Mouse (Mus musculus) ovary, postnatal 36 days (tissue): ENCODE measurements around the gene Spag17.

Experiments used
- DNase-seq: peaks from one replicate; pipeline ENCODE4 v3.0.0; 2022; ENCODE audit warnings: low spot score, mixed read lengths

The Spag17 gene

GRCm38 (mm10) chr3:99965863-99966262 lies 80.7 kb downstream of the Spag17 start:
- DNase-seq, result no peak

- no peak for DNase-seq
Measured at GRCm38 (mm10) chr3:99966285-99966684, 81.1 kb downstream of the Spag17 start.

- DNase-seq, result no peak
Measured at GRCm38 (mm10) chr3:99970766-99971165, 85.6 kb downstream of the Spag17 start.

GRCm38 (mm10) chr3:99981046-99981445 lies 95.8 kb downstream of the Spag17 start:
- no peak for DNase-seq

GRCm38 (mm10) chr3:100004676-100005075 lies 119.5 kb downstream of the Spag17 start:
- DNase-seq, result no peak

GRCm38 (mm10) chr3:100009807-100010206 lies 124.6 kb downstream of the Spag17 start:
- no peak for DNase-seq

- no peak for DNase-seq
Measured at GRCm38 (mm10) chr3:100014110-100014509, 128.9 kb downstream of the Spag17 start.

GRCm38 (mm10) chr3:100031291-100031690 lies 146.1 kb downstream of the Spag17 start:
- DNase-seq, result no peak

GRCm38 (mm10) chr3:100032969-100033368 lies 147.8 kb downstream of the Spag17 start:
- no peak for DNase-seq

GRCm38 (mm10) chr3:100034366-100034956 lies 149.3 kb downstream of the Spag17 start:
- DNase-seq, result no peak

- no peak for DNase-seq
Measured at GRCm38 (mm10) chr3:100035097-100035496, 149.9 kb downstream of the Spag17 start.

GRCm38 (mm10) chr3:100036846-100037245 lies 151.6 kb downstream of the Spag17 start:
- DNase-seq, result no peak

- DNase-seq, result no peak
Measured at GRCm38 (mm10) chr3:100074406-100074805, 189.2 kb downstream of the Spag17 start.

GRCm38 (mm10) chr3:100102386-100103092 lies 217.3 kb downstream of the Spag17 start:
- no peak for DNase-seq

- DNase-seq, result no peak
Measured at GRCm38 (mm10) chr3:100106736-100107135, 221.5 kb downstream of the Spag17 start.

GRCm38 (mm10) chr3:100118681-100119080 lies 233.5 kb downstream of the Spag17 start:
- no peak for DNase-seq

GRCm38 (mm10) chr3:100121961-100122360 lies 236.8 kb downstream of the Spag17 start:
- no peak for DNase-seq

GRCm38 (mm10) chr3:100122445-100122844 lies 237.2 kb downstream of the Spag17 start:
- DNase-seq, result no peak

- DNase-seq, result no peak
Measured at GRCm38 (mm10) chr3:100160682-100161445, 275.7 kb downstream of the Spag17 start.

GRCm38 (mm10) chr3:100161665-100162314 lies 276.6 kb downstream of the Spag17 start:
- DNase-seq, result no peak

- peak; percentile 89 for DNase-seq
Measured at GRCm38 (mm10) chr3:100162315-100163105, 277.3 kb downstream of the Spag17 start, which contains the start of the genes Gdap2 and Wdr3. Gene Gdap2, plus strand, starts transcription at chr3:100162381. Gene Wdr3, minus strand, starts transcription at chr3:100162407.
